Mouse (Mus musculus) erythroblast, embryonic 14.5 days (primary cell): ENCODE results near the gene Klhl21. TPM values are rescaled to one million over a fixed set of nuclear protein-coding genes. Genes with fewer than 3 reads are reported as not detected.

Experiments
- H3K27me3 ChIP-seq: 2 replicates; pipeline ENCODE4 v1.6.1; 2012; ENCODE audit warnings: inconsistent platforms; ENCODE audit not compliant: control insufficient read depth
- H3K36me3 ChIP-seq: 2 replicates; pipeline ENCODE4 v1.6.1; 2012; ENCODE audit warnings: mild to moderate bottlenecking, inconsistent platforms; ENCODE audit not compliant: control insufficient read depth
- H3K4me1 ChIP-seq: 2 replicates; pipeline ENCODE4 v1.6.1; 2012; ENCODE audit warnings: inconsistent platforms; ENCODE audit not compliant: control insufficient read depth
- H3K4me3 ChIP-seq: replicated peaks from 2 replicates; pipeline ENCODE3; 2012; ENCODE audit warnings: moderate library complexity, mild to moderate bottlenecking, inconsistent platforms
- H3K9me3 ChIP-seq: 2 replicates; pipeline ENCODE4 v1.6.1; 2012; ENCODE audit warnings: low read length, inconsistent platforms, mixed read lengths; ENCODE audit not compliant: control insufficient read depth
- GATA1 ChIP-seq: IDR thresholded peaks from 2 replicates; pipeline ENCODE4 v1.6.1; 2012; ENCODE audit warnings: low read length, inconsistent platforms, mixed read lengths
- TAL1 ChIP-seq: IDR thresholded peaks from 3 replicates; pipeline ENCODE4 v1.6.1; 2012; ENCODE audit warnings: low read length, inconsistent platforms, mixed read lengths
- polyA plus RNA-seq: library from polyadenylated mRNA; stranded (reverse); fragments of >175 nt; gene quantifications from 2 replicates; pipeline ENCODE4 v1.2.3, GENCODE M21; 2012

The Klhl21 gene
- polyA plus RNA-seq, 1 experiment, result 1.1 TPM

GRCm38 (mm10) chr4:152011171-152011760 is 2.7 kb downstream of the Klhl21 start:
- peaks cover 34% of the 10 kb centered on the region for H3K27me3 ChIP-seq
- peaks cover 64% of the 10 kb centered on the region for H3K4me1 ChIP-seq
- peaks cover 50% of the 10 kb centered on the region for H3K36me3 ChIP-seq
- no peaks in the 10 kb centered on the region for H3K9me3 ChIP-seq
- TF ChIP-seq TAL1 (no peak), GATA1 (no peak)
- peak overlapping the region; percentile 84 for H3K4me3 ChIP-seq

GRCm38 (mm10) chr4:152012109-152012508 is 3.5 kb downstream of the Klhl21 start:
- H3K27me3 ChIP-seq, result peaks cover 25% of the 10 kb centered on the region
- no peaks in the 10 kb centered on the region for H3K9me3 ChIP-seq
- H3K36me3 ChIP-seq, result peaks cover 58% of the 10 kb centered on the region
- peaks cover 64% of the 10 kb centered on the region for H3K4me1 ChIP-seq
- H3K4me3 ChIP-seq, result no peak overlapping the region
- TF ChIP-seq GATA1, result no peak
- no peak for TF ChIP-seq TAL1

GRCm38 (mm10) chr4:152013036-152013813 is 4.6 kb downstream of the Klhl21 start:
- Histone ChIP-seq H3K4me1 (peaks cover 57% of the 10 kb centered on the region), H3K27me3 (peaks cover 14% of the 10 kb centered on the region), H3K36me3 (peaks cover 68% of the 10 kb centered on the region), H3K4me3 (no peak overlapping the region), H3K9me3 (no peaks in the 10 kb centered on the region)
- TF ChIP-seq TAL1 (no peak), GATA1 (no peak)

GRCm38 (mm10) chr4:152019073-152019472 is 10.5 kb downstream of the Klhl21 start:
- Histone ChIP-seq H3K4me3 (no peak overlapping the region), H3K4me1 (peaks cover 9% of the 10 kb centered on the region), H3K36me3 (peaks cover 96% of the 10 kb centered on the region), H3K9me3 (no peaks in the 10 kb centered on the region), H3K27me3 (no peaks in the 10 kb centered on the region)
- TF ChIP-seq GATA1 (no peak), TAL1 (no peak)

- H3K9me3 ChIP-seq, result no peaks in the 10 kb centered on the region
- peaks cover 96% of the 10 kb centered on the region for H3K36me3 ChIP-seq
- peaks cover 16% of the 10 kb centered on the region for H3K4me1 ChIP-seq
- no peaks in the 10 kb centered on the region for H3K27me3 ChIP-seq
- no peak overlapping the region for H3K4me3 ChIP-seq
- TF ChIP-seq GATA1 (no peak), TAL1 (no peak)
Observed at GRCm38 (mm10) chr4:152020024-152020423, 11.4 kb downstream of the Klhl21 start.

GRCm38 (mm10) chr4:152021568-152022097 is 13.0 kb downstream of the Klhl21 start:
- Histone ChIP-seq H3K9me3 (no peaks in the 10 kb centered on the region), H3K4me3 (no peak overlapping the region), H3K4me1 (peaks cover 31% of the 10 kb centered on the region), H3K27me3 (no peaks in the 10 kb centered on the region), H3K36me3 (peaks cover 90% of the 10 kb centered on the region)
- no peak for TF ChIP-seq GATA1
- no peak for TF ChIP-seq TAL1

GRCm38 (mm10) chr4:152022506-152022905 is 13.9 kb downstream of the Klhl21 start:
- peaks cover 83% of the 10 kb centered on the region for H3K36me3 ChIP-seq
- H3K9me3 ChIP-seq, result no peaks in the 10 kb centered on the region
- peaks cover 37% of the 10 kb centered on the region for H3K4me1 ChIP-seq
- TF ChIP-seq TAL1, result no peak
- no peak for TF ChIP-seq GATA1
- no peak overlapping the region for H3K4me3 ChIP-seq
- no peaks in the 10 kb centered on the region for H3K27me3 ChIP-seq

- no peak overlapping the region for H3K4me3 ChIP-seq
- no peaks in the 10 kb centered on the region for H3K27me3 ChIP-seq
- peaks cover 64% of the 10 kb centered on the region for H3K36me3 ChIP-seq
- H3K4me1 ChIP-seq, result peaks cover 50% of the 10 kb centered on the region
- H3K9me3 ChIP-seq, result no peaks in the 10 kb centered on the region
- TF ChIP-seq GATA1, result no peak
- TF ChIP-seq TAL1, result no peak
Observed at GRCm38 (mm10) chr4:152024525-152024924, 15.9 kb downstream of the Klhl21 start.

- H3K4me3 ChIP-seq, result peak overlapping the region; percentile 77
- peaks cover 40% of the 10 kb centered on the region for H3K36me3 ChIP-seq
- no peak for TF ChIP-seq TAL1
- H3K4me1 ChIP-seq, result peaks cover 48% of the 10 kb centered on the region
- no peaks in the 10 kb centered on the region for H3K27me3 ChIP-seq
- no peaks in the 10 kb centered on the region for H3K9me3 ChIP-seq
Observed at GRCm38 (mm10) chr4:152026751-152027508, 18.3 kb downstream of the Klhl21 start.
